Mouse (Mus musculus) heart, adult 2 months (tissue): ENCODE measurements around the gene Olfr301. TPM values are rescaled to one million over a fixed set of nuclear protein-coding genes. Genes with fewer than 3 reads are reported as not detected.
A peak's percentile ranks its signal among the peaks of the same experiment; 100 is the strongest.

Experiments
- DNase-seq, 2 experiments: peaks; one replicate each; pipeline ENCODE4 v3.0.0; 2021
- H3K27ac ChIP-seq: fragments of 200-600 bp; 2 replicates; pipeline ENCODE4 v1.8.1; 2022
- H3K27me3 ChIP-seq: fragments of 200-500 bp; 2 replicates; pipeline ENCODE4 v1.6.1; 2012; ENCODE audit warnings: mild to moderate bottlenecking, low read length, inconsistent platforms, mixed read lengths; ENCODE audit not compliant: control insufficient read depth, insufficient read depth
- H3K36me3 ChIP-seq: fragments of 200-500 bp; 2 replicates; pipeline ENCODE4 v1.6.1; 2012; ENCODE audit warnings: low read length, inconsistent platforms; ENCODE audit not compliant: control insufficient read depth, insufficient read depth
- H3K4me1 ChIP-seq: fragments of 200-500 bp; 2 replicates; pipeline ENCODE4 v1.6.1; 2011; ENCODE audit warnings: low read length; ENCODE audit not compliant: control insufficient read depth, insufficient read depth
- H3K4me3 ChIP-seq: fragments of 200-600 bp; 2 replicates; pipeline ENCODE4 v1.8.1; 2022
- H3K79me2 ChIP-seq: fragments of 200-500 bp; replicated peaks from 2 replicates; pipeline ENCODE4 v1.6.1; 2012; ENCODE audit warnings: mild to moderate bottlenecking, inconsistent platforms, low read length, moderate library complexity, mixed read lengths; ENCODE audit not compliant: control insufficient read depth, insufficient read depth
- H3K9ac ChIP-seq: fragments of 200-500 bp; 2 replicates; pipeline ENCODE4 v1.6.1; 2012; ENCODE audit warnings: low read depth, mild to moderate bottlenecking, control low read depth, inconsistent platforms, low read length, mixed read lengths
- CTCF ChIP-seq: fragments of 200-600 bp; IDR thresholded peaks from 2 replicates; pipeline ENCODE4 v1.8.1; 2022; ENCODE audit warnings: antibody characterized with exemption, mild to moderate bottlenecking, moderate library complexity
- EP300 ChIP-seq: fragments of 200-500 bp; IDR thresholded peaks from 2 replicates; pipeline ENCODE4 v1.6.1; 2011; ENCODE audit warnings: low read depth, low read length, control low read depth; ENCODE audit not compliant: insufficient read depth
- POLR2A ChIP-seq: fragments of 200-500 bp; IDR thresholded peaks from 2 replicates; pipeline ENCODE4 v1.6.1; 2011; ENCODE audit warnings: mild to moderate bottlenecking, low read depth, low read length, control low read depth; ENCODE audit not compliant: insufficient read depth
- WGBS: fragments of 180-500 bp; shearing (Covaris S2); methylation state at CpG from one replicate; pipeline ENCODE4 v1.1.7; 2018; 5-methylcytosine and 5-hydroxymethylcytosine counted together
- intact Hi-C: fragments of 180-260 bp; cut with DNase I; formaldehyde crosslinking; loops from one replicate; pipeline ENCODE4 v1.15.1; 2025
- long read RNA-seq: library from polyadenylated mRNA; stranded (forward); transcript quantifications from one replicate; pipeline ENCODE4 v2.0.0, GENCODE M21; 2021
- polyA plus RNA-seq: library from polyadenylated mRNA; depleted of rRNA; stranded (reverse); fragments of >200 nt; gene quantifications from 2 replicates; pipeline ENCODE4 v1.2.3, GENCODE M21; 2012; rRNA removed
- total RNA-seq, 2 experiments: library from RNA; stranded (reverse); gene quantifications; 2 replicates each; pipeline ENCODE4 v1.2.3; 2021

Olfr301 gene
- total RNA-seq (not detected), polyA plus RNA-seq (not detected in 2 replicates)
- long read RNA-seq, result 0 reads

- DNase-seq, result no peak
- Histone ChIP-seq H3K9ac (no peak within 1 kb of the TSS), H3K27me3 (no peaks in the 10 kb centered on the region), H3K79me2 (no peaks in the 10 kb centered on the region), H3K27ac (no peak within 1 kb of the TSS), H3K36me3 (no peaks in the 10 kb centered on the region), H3K4me3 (no peak within 1 kb of the TSS), H3K4me1 (no peaks in the 10 kb centered on the region)
- 71% methylated on average over 2 of the region's 2 CpGs for whole genome bisulfite sequencing
- no peak for TF ChIP-seq POLR2A
- no peak for TF ChIP-seq CTCF
- TF ChIP-seq EP300, result no peak
- intact Hi-C loops, result no loop called here
Measured at GRCm38 (mm10) chr7:86403546-86403945, at the start of gene Olfr301. Gene Olfr301 (plus strand): TSS chr7:86403846.

GRCm38 (mm10) chr7:86366828-86367227, 36.8 kb upstream of the Olfr301 start, which contains the start of gene Olfr305:
Gene Olfr305 (minus strand): TSS chr7:86366928.
- no peak for DNase-seq
- H3K9ac ChIP-seq, result no peak within 1 kb of the TSS
- WGBS, result 65% methylated on average over 1 of the region's 1 CpGs
- intact Hi-C loops, result no loop called here
- H3K79me2 ChIP-seq, result no peaks in the 10 kb centered on the region
- no peaks in the 10 kb centered on the region for H3K36me3 ChIP-seq
- TF ChIP-seq POLR2A (no peak), EP300 (no peak), CTCF (no peak)
- no peak within 1 kb of the TSS for H3K4me3 ChIP-seq
- no peaks in the 10 kb centered on the region for H3K27me3 ChIP-seq
- H3K27ac ChIP-seq, result no peak within 1 kb of the TSS
- no peaks in the 10 kb centered on the region for H3K4me1 ChIP-seq

- Histone ChIP-seq H3K36me3 (no peaks in the 10 kb centered on the region), H3K79me2 (no peaks in the 10 kb centered on the region), H3K4me1 (no peaks in the 10 kb centered on the region), H3K4me3 (no peak overlapping the region), H3K27ac (no peak overlapping the region), H3K27me3 (no peaks in the 10 kb centered on the region), H3K9ac (no peak overlapping the region)
- no peak for DNase-seq
- intact Hi-C loops, result no loop called here
- WGBS, result 50% methylated on average over 3 of the region's 3 CpGs
- no peak for TF ChIP-seq POLR2A
- TF ChIP-seq CTCF, result 0 out of 2 replicates have a peak, but pooled peaks have one; percentile 5
- TF ChIP-seq EP300, result no peak
Measured at GRCm38 (mm10) chr7:86385769-86386168, 17.9 kb upstream of the Olfr301 start.

- WGBS, result 41% methylated on average over 1 of the region's 1 CpGs
- no peak within 1 kb of the TSS for H3K9ac ChIP-seq
- H3K36me3 ChIP-seq, result no peaks in the 10 kb centered on the region
- H3K27me3 ChIP-seq, result no peaks in the 10 kb centered on the region
- DNase-seq, result no peak
- intact Hi-C loops, result no loop called here
- no peaks in the 10 kb centered on the region for H3K79me2 ChIP-seq
- no peak within 1 kb of the TSS for H3K4me3 ChIP-seq
- TF ChIP-seq EP300, result no peak
- no peak for TF ChIP-seq POLR2A
- no peak within 1 kb of the TSS for H3K27ac ChIP-seq
- no peaks in the 10 kb centered on the region for H3K4me1 ChIP-seq
Measured at GRCm38 (mm10) chr7:86386558-86386957, 17.1 kb upstream of the Olfr301 start, which contains the start of gene Olfr304. Gene Olfr304 (minus strand): TSS chr7:86386658.

- H3K4me1 ChIP-seq, result no peaks in the 10 kb centered on the region
- no peaks in the 10 kb centered on the region for H3K36me3 ChIP-seq
- no peak for DNase-seq
- H3K27ac ChIP-seq, result no peak within 1 kb of the TSS
- H3K9ac ChIP-seq, result no peak within 1 kb of the TSS
- TF ChIP-seq CTCF (no peak), POLR2A (no peak), EP300 (no peak)
- no peaks in the 10 kb centered on the region for H3K27me3 ChIP-seq
- intact Hi-C loops, result no loop called here
- H3K4me3 ChIP-seq, result no peak within 1 kb of the TSS
- no peaks in the 10 kb centered on the region for H3K79me2 ChIP-seq
Measured at GRCm38 (mm10) chr7:86397689-86398088, 6.0 kb upstream of the Olfr301 start, which contains the start of gene Olfr303. Gene Olfr303 (minus strand): TSS chr7:86397789.

- H3K4me1 ChIP-seq, result no peaks in the 10 kb centered on the region
- no peak within 1 kb of the TSS for H3K27ac ChIP-seq
- DNase-seq, result no peak
- 82% methylated on average over 1 of the region's 1 CpGs for WGBS
- no peaks in the 10 kb centered on the region for H3K27me3 ChIP-seq
- H3K79me2 ChIP-seq, result no peaks in the 10 kb centered on the region
- H3K36me3 ChIP-seq, result no peaks in the 10 kb centered on the region
- TF ChIP-seq POLR2A (no peak), CTCF (no peak), EP300 (no peak)
- no peak within 1 kb of the TSS for H3K4me3 ChIP-seq
- intact Hi-C loops, result no loop called here
- no peak within 1 kb of the TSS for H3K9ac ChIP-seq
Measured at GRCm38 (mm10) chr7:86459621-86460020, 56.0 kb downstream of the Olfr301 start, which contains the start of gene Olfr299. Gene Olfr299 (plus strand): TSS chr7:86459921.

Other genes starting within 250 kb of the Olfr301 start
- not detected for gene Vmn2r75, start 232.1 kb upstream of the Olfr301 start, total RNA-seq
- gene Vmn2r75, start 232.1 kb upstream of the Olfr301 start, polyA plus RNA-seq, result not detected in 2 replicates
- gene Vmn2r76, start 157.5 kb upstream of the Olfr301 start, total RNA-seq, result not detected
- gene Vmn2r76, start 157.5 kb upstream of the Olfr301 start, polyA plus RNA-seq, result not detected in 2 replicates
- gene Olfr310, start 126.7 kb upstream of the Olfr301 start, total RNA-seq, result not detected
- not detected in 2 replicates for gene Olfr310, start 126.7 kb upstream of the Olfr301 start, polyA plus RNA-seq
- not detected for gene Olfr309, start 90.1 kb upstream of the Olfr301 start, total RNA-seq
- gene Olfr309, start 90.1 kb upstream of the Olfr301 start, polyA plus RNA-seq, result not detected in 2 replicates
- gene Olfr308, start 78.2 kb upstream of the Olfr301 start, total RNA-seq, result not detected
- gene Olfr308, start 78.2 kb upstream of the Olfr301 start, polyA plus RNA-seq, result not detected in 2 replicates
- gene Olfr307, start 66.3 kb upstream of the Olfr301 start, total RNA-seq, result not detected
- gene Olfr307, start 66.3 kb upstream of the Olfr301 start, polyA plus RNA-seq, result not detected in 2 replicates
- gene Olfr305, start 36.9 kb upstream of the Olfr301 start, total RNA-seq, result not detected
- gene Olfr305, start 36.9 kb upstream of the Olfr301 start, polyA plus RNA-seq, result not detected in 2 replicates
- not detected for gene Olfr304, start 17.2 kb upstream of the Olfr301 start, total RNA-seq
- not detected in 2 replicates for gene Olfr304, start 17.2 kb upstream of the Olfr301 start, polyA plus RNA-seq
- gene Olfr303, start 6.1 kb upstream of the Olfr301 start, total RNA-seq, result not detected
- gene Olfr303, start 6.1 kb upstream of the Olfr301 start, polyA plus RNA-seq, result not detected in 2 replicates
- gene Olfr299, start 56.1 kb downstream of the Olfr301 start, total RNA-seq, result not detected
- not detected in 2 replicates for gene Olfr299, start 56.1 kb downstream of the Olfr301 start, polyA plus RNA-seq
- gene Olfr298, start 88.6 kb downstream of the Olfr301 start, total RNA-seq, result not detected
- gene Olfr298, start 88.6 kb downstream of the Olfr301 start, polyA plus RNA-seq, result not detected in 2 replicates
- not detected for gene Olfr297, start 116.1 kb downstream of the Olfr301 start, total RNA-seq
- gene Olfr297, start 116.1 kb downstream of the Olfr301 start, polyA plus RNA-seq, result not detected in 2 replicates
- gene Olfr295, start 180.0 kb downstream of the Olfr301 start, total RNA-seq, result not detected
- gene Olfr295, start 180.0 kb downstream of the Olfr301 start, polyA plus RNA-seq, result not detected in 2 replicates
- gene Olfr294, start 212.8 kb downstream of the Olfr301 start, total RNA-seq, result not detected
- not detected in 2 replicates for gene Olfr294, start 212.8 kb downstream of the Olfr301 start, polyA plus RNA-seq
- not detected for gene Olfr293, start 245.2 kb downstream of the Olfr301 start, total RNA-seq
- not detected in 2 replicates for gene Olfr293, start 245.2 kb downstream of the Olfr301 start, polyA plus RNA-seq